Mouse (Mus musculus): ENCODE measurements at regions not wholly inside any gene's neighbourhood (a gene's known extent, or its start where the extent isn't known, plus 50 kb on each side); places are given as distances from the start of the nearest gene placed in this dataset.

- no peak for DNase-seq (ENCODE audit: low spot score)
These were observed 105.0 kb upstream of the Rnaseh2b start for GRCm38 (mm10) chr14:62187360-62187759.

GRCm38 (mm10) chr14:62188147-62188885 is 104.1 kb upstream of the Rnaseh2b start:
- no peak for DNase-seq (ENCODE audit: low spot score)

- no peak for DNase-seq (ENCODE audit: low spot score)
These were observed 100.8 kb upstream of the Rnaseh2b start for GRCm38 (mm10) chr14:62191624-62192023.

- no peak for DNase-seq (ENCODE audit: low spot score)
These were observed 99.6 kb upstream of the Rnaseh2b start for GRCm38 (mm10) chr14:62192814-62193213.

- no peak for DNase-seq (ENCODE audit: low spot score)
These were observed 99.0 kb upstream of the Rnaseh2b start for GRCm38 (mm10) chr14:62193371-62193770.

- no peak for DNase-seq (ENCODE audit: low spot score)
These were observed 95.6 kb upstream of the Rnaseh2b start for GRCm38 (mm10) chr14:62196776-62197175.

GRCm38 (mm10) chr14:62198476-62199190 is 93.8 kb upstream of the Rnaseh2b start:
- no peak for DNase-seq (ENCODE audit: low spot score)

GRCm38 (mm10) chr14:62215071-62215470 is 77.3 kb upstream of the Rnaseh2b start:
- no peak for DNase-seq (ENCODE audit: low spot score)

- DNase-seq (ENCODE audit: low spot score) = no peak
These were observed 75.4 kb upstream of the Rnaseh2b start for GRCm38 (mm10) chr14:62216995-62217394.

GRCm38 (mm10) chr14:62217971-62218370 is 74.4 kb upstream of the Rnaseh2b start:
- no peak for DNase-seq (ENCODE audit: low spot score)

GRCm38 (mm10) chr14:62218716-62219115 is 73.7 kb upstream of the Rnaseh2b start:
- no peak for DNase-seq (ENCODE audit: low spot score)

- DNase-seq (ENCODE audit: low spot score) = no peak
These were observed 71.6 kb upstream of the Rnaseh2b start for GRCm38 (mm10) chr14:62220770-62221169.
